Mouse (Mus musculus) gastrocnemius, postnatal 36 days (tissue): ENCODE results near the gene Ireb2. TPM values are rescaled to one million over a fixed set of nuclear protein-coding genes. Genes with fewer than 3 reads are reported as not detected.
A peak's percentile ranks its signal among the peaks of the same experiment; 100 is the strongest.
"Not testable (repeated sequence)": the region's sequence is repeated elsewhere in the genome, so short reads cannot be mapped to it uniquely, and the experiment has no call there.

Experiments used
- DNase-seq, 2 experiments: peaks; one replicate each; pipeline ENCODE4 v3.0.0; 2022
- intact Hi-C: fragments of 180-260 bp; cut with DNase I; formaldehyde crosslinking; loops from one replicate; pipeline ENCODE4 v1.15.1; 2025
- total RNA-seq, 2 experiments: library from RNA; stranded (reverse); gene quantifications; 2 replicates each; pipeline ENCODE4 v1.2.3; 2021

Ireb2 gene
- total RNA-seq, 2 experiments from 2014 or later = 18.8 to 21.8 TPM

DNA sequence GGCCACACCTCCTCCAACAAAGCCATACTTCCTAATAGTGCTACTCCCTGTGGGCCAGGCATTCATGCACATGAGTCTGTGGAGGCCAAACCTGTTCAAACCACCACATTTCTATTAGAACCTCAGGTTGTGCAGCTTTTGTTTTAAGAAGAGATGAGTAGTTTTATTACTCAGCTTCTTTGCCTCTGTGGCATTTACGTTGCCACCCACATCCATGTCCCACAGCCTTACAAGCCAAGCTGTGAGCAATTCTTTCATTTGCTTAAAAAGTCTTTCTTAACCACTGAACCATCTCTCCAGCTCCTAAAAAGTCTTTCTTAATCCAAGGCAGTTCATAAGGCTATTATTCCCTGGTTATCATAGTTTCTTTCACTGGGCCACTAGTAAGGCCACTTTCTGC is 15.2 kb downstream of the Ireb2 start:
- no peak for DNase-seq
- intact Hi-C loops = no loop called here

DNA sequence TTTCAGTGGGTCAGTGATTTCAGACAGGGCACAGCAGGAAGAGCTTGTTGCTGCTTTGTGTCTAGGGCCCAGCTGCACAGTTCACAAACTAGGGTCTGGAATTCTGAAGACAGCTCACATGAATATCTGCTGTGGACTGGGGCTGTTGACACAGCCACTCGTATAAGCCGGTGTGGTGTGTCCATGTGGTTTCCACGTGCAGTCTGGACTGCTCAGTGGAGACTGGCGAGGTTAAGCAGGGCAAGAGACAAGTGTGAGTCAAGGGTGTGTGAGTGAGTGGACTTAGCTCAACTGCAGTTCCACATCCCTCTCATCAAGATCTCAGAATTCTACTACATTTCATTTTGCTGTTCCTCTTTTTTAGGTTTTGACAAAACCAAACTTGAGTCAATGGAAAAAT is 28.5 kb downstream of the Ireb2 start:
- no peak for DNase-seq
- intact Hi-C loops = no loop called here

DNA sequence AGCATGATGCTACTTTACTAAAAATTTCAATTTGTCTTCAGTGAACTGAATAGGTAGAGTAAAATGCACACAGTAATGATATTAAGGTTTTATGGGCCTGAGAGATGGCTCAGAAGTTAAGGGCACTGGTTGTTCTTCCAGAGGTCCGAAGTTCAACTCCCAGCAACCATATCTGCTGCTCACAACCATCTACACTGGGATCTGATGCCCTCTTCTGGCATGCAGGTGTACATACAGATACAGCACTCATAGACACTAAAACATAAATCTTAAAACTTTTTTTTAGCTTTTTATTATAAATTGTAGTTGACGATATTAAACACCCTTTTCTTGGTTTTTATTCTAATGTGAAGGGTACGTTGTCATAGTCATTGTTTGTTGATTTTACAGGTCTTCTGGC is 33.5 kb downstream of the Ireb2 start:
- no peak for DNase-seq
- intact Hi-C loops = no loop called here

DNA sequence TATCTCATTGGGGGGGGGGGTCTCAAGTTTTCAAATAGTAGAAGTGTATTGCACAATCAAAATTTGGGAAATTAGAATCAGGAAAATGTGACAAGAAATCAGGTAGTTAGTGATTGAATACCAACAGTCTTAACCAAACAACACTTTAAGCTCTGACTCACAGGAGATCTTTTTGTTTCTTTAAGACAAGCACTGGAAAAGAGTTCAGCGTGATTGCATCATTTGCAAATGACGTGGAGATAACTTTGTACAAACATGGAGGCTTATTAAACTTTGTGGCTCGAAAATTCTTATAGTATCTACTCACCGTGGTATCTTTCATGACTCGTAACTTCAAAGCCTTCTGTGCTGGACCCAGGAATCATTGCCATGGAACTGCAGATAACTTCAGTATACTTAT is 45.9 kb downstream of the Ireb2 start:
- intact Hi-C loops = no loop called here
- DNase-seq = no peak

DNA sequence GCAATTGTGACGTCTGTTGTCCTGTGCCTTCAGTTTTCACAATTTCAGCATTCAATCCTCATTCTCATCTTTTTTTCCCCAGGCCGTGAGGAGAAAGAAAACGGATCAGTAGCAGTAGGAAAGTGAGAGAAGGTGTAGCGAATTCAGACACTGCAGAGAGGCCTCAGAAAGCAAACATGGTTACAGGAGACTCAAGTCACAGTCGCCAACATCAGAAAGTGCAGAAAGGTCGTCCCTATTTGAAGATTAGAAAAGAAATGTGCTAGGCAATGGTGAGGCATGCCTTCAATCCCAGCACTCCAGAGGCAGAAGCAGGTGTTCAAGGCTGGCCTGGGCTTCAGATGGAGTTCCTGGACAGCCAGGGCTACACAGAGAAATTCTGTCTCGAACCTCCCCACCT is 52.0 kb downstream of the Ireb2 start:
- intact Hi-C loops = loop anchor here (5.0 kb wide), 1 partner anchor 37 kb away; the partner anchor contains the start of genes AY074887 and Psma4
- no peak for DNase-seq

DNA sequence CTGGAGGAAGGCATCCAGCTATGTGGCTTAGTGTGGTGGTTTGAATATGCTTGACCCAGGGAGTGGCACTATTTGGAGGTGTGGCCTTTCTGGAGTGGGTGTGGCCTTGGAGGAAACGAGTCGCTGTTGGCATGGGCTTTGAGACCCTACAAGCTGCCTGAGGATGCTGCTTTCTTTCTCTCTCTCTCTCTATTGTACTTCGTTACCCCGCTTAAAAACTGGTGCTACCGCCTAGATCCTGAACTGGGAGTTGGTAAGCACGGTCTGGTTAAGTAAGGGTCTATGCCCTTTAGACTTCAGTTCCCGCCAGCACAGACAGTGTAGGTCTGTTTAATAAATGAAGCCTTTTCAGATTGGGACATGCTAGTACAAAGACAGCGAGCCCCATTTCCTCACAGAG is 52.8 kb downstream of the Ireb2 start:
- DNase-seq = no peak
- intact Hi-C loops = loop anchor here (5.0 kb wide), 1 partner anchor 36 kb away; the partner anchor contains the start of genes AY074887 and Psma4

DNA sequence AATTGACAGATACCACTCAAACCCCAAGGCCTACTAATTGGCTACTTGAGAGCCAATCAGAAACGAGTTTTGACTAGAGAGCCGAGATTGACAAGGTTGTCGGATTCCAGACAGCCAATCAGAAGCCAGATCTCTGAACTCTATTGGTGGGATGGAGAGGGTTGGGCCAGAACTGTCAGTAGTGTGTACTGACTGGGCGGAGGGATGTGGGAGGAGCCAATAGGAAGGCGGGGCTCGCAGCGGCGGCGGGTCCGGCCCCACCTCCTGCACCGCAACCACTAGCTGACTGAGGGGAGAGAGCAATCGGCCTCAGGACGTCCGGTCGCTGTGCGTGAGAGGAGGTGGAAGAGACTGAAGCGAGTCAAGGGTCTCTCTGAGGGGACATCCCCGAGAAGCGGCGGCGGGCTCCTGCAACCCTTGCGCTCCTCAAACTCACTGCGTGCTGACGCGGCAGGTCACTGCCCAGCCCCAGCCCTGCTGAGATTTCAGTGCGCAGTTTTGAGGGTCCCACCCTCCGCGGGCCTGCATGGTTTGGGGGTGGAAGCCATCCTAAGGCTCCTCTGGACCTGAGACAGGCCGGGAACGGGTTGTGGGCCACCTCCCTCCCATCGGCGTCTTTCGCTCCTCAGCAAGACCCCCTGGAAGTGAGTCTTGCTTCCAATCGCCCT is 53.6 kb downstream of the Ireb2 start, which contains the start of gene Hykk:
Hykk (plus strand) TSS at position 274 of the 668 bp plus-strand sequence.
- peak; percentile 79 to 85 for DNase-seq

DNA sequence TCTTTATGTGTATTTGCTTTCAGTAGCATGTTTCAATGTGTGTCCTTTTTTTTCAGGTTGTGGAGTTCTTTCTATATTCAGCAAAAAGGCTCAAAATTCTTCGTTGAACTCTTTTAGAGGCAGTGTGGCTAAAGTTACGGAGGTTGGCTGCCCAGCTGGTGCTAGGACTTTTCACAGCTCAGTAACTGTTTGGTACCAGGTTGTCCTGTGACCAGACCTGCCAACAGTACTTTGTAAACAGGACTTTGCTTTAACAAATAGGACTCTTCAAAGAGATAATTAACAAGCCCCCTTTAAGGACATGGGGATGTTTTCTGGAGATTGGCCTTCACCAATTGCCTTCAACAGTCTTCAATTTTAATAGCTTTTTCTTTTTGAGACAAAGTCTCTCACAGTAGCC is 54.6 kb downstream of the Ireb2 start:
- no peak for DNase-seq

More for the DNA sequence above, 53.6 kb downstream of the Ireb2 start, which contains the start of gene Hykk:
- intact Hi-C loops = loop anchor here (5.0 kb wide), 1 partner anchor 35 kb away; the partner anchor contains the start of genes AY074887 and Psma4

DNA sequence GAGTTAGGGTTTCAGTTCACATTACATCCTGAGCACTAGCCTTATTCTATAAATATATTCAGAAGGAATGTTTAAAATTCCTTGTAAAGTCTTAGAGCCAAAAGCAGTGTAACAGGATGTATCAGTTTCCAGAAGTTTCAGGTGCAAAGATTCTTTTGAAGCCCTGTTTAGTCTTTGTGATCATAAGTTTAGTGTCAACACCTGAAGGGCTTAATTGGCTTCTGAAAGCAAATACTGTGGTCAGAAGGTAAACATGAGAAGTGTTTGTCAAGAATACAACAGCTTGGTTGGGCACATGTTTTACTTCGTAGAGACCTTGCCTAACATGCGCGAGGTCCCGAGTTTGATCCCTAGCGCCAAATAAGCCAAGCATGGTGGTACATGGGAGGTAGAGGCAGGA is 55.2 kb downstream of the Ireb2 start:
- intact Hi-C loops = loop anchor here (5.0 kb wide), 1 partner anchor 34 kb away; the partner anchor contains the start of genes AY074887 and Psma4
- DNase-seq = no peak

More for the DNA sequence above, 54.6 kb downstream of the Ireb2 start:
- intact Hi-C loops = loop anchor here (5.0 kb wide), 1 partner anchor 34 kb away; the partner anchor contains the start of genes AY074887 and Psma4

DNA sequence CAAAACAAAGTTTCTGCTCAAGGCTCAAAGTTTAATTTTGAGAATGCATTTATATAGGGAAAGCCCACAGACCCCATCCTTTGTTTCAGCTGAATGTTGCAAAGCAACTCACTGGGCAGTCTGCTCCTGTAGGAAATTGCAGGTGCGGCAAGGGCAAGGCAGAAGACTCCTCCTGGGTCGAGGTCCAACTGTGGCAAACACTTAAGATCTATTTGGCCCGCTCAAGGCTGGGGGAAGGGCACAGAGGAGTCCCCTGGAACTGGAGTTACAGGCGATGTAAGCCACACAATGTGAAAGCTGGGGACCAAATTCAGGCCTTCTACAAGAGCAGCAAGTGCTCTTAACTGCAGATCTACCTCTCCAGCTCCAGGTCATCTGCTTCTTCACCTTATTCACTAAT is 56.4 kb downstream of the Ireb2 start:
- intact Hi-C loops = loop anchor here (5.0 kb wide), 1 partner anchor 32 kb away; the partner anchor contains the start of genes AY074887 and Psma4
- no peak for DNase-seq

DNA sequence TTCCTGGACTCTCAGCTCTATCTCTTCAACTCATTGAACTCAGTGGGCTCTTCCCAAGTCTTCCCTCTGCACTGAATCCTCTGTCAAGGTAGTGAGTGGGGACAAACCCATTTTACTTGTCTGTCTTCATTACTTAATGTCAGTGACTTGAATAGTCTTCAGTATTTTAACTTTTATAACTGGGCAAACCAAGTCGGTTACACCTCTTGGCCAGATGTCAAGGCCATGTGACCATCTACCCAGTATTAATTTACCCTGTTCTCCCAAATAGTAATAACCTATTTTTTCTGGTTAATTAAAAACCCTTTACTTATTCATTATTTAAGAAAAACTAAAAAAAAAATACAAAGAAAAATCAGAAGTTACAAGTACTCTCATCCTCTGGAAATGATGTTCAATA is 67.2 kb downstream of the Ireb2 start:
- intact Hi-C loops = no loop called here

DNA sequence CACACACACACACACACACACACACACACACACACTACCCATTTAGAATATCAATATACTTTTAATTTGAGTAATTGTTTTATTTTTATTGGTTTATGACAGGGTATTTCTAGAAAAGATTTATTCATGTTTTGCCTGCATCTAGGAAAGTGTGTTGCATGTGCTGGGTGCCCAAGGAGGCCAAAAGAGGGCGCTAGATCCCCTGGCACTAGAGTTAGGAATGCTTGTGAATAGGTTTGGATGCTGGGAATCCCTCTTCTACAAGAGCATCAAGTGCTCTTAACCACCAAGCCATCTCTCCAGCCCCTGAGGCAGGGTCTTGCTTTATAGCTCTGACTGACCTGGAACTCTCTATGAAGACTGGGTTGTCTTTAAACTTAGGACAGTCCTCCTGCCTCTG is 68.2 kb downstream of the Ireb2 start:
- no peak for DNase-seq
- intact Hi-C loops = no loop called here

More for the DNA sequence above, 67.2 kb downstream of the Ireb2 start:
- DNase-seq = no peak

DNA sequence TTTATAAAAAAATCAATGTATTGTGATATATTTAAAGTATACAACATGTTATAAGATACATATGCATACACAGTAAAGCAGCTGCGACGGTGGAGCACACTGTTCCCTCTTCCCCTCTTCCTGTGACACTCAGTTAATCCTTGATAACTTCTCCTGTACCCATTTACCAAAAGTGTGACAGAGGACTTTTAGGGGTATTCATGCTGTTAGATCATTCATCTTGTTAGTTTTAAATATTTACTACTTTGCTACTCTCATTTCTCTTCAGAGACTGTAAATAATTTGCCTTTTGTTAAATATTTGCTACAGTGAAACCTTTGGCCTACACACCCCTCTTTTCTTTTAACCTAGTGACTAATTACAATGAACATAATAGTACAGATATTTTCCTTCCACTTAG is 68.8 kb downstream of the Ireb2 start:
- DNase-seq = no peak
- intact Hi-C loops = no loop called here

DNA sequence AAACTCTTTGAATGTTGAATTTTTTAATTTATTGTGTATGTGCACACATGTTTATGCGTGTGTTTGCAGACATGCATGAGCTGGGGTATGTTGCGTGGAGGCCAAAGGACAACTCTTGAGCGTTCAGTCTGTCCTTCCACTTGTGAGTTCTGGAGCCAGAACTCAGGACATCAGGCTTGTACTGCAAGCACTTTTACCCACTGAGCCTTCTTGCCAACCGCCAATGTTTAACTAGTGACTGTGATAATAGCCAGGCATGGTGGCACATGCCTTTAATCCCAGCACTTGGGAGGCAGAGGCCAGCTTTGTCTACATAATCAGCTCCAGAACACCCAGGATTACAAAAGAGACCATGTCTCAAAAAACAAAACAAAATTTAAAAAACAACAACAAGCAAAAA is 78.5 kb downstream of the Ireb2 start:
- intact Hi-C loops = no loop called here

DNA sequence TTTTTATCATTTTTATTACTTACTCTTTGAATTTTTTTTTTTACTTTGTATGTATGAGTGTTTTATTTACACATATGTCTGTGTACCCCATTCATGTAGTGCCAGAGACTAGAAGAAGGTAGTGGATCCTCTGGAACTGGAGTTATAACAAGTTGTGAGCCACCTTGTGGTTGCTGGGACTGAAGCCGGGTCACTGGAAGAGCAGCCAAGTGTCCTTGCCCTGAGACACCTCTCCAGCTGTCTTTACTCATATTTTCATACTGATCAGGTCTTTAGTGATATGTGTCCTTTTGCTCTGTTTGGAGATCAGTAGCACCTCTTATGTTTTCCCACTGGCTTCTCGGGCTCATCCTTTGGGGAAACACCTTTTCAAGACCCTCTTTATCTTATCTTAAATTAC is 80.9 kb downstream of the Ireb2 start:
- DNase-seq = no peak
- intact Hi-C loops = no loop called here

More for the DNA sequence above, 78.5 kb downstream of the Ireb2 start:
- DNase-seq = no peak

DNA sequence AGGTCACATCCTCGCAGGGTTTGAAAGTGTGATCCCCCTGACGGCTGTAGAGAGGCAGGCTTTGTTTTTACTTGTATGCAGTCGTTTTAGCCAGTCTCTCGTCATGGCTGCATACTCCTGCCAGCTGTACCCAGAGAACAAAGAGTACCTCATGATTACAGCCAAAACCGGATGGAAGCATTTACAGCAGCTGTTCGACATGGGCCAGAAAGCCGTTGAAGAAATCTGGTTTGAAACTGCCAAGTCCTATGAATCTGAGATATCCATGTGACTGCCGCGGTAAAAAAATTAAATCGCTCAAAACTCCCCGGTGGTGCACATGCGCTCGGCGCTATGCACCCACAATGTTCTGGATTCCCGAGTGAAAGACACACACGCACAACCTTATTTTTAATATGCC is 82.7 kb downstream of the Ireb2 start:
- intact Hi-C loops = no loop called here
- no peak for DNase-seq

DNA sequence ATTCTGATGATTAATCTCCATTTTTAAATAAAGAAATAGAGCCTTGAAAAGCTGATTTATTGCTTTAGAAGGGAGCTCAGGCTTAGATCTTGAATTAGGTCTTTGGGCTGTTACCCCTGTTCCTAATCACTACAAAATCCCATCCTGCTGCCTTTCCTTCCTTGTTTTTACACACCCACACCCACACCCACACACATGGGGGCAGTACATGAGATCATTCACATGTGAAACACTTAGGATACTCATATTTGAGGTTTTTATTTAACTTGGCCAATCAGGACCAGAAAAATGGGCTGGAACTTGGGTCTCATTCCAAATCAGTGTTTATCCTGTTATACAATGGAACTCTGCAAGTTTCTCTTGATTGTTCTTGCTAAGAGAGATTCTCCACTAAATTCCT is 85.9 kb downstream of the Ireb2 start:
- DNase-seq = no peak
- intact Hi-C loops = no loop called here

DNA sequence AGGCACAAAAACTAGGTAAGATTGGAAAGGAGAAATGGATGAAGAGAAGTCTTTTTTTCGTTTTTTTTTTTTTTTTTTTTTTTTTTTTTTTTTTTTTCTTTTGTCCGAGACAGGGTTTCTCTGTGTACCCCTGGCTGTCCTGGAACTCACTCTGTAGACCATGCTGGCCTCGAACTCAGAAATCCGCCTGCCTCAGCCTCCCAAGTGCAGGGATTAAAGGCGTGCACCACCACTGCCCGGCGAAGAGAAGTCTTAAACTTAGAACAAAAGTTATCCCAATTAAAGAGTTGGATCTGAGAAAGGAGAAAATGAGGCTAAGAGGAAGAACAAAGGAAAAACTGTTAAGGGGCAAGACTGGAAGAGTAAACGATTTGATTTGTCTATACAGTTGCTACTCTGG is 86.6 kb downstream of the Ireb2 start:
- intact Hi-C loops = loop anchor here (5.0 kb wide), 1 partner anchor 33 kb away; the partner anchor contains the start of gene Hykk
- DNase-seq = not testable (repeated sequence)

DNA sequence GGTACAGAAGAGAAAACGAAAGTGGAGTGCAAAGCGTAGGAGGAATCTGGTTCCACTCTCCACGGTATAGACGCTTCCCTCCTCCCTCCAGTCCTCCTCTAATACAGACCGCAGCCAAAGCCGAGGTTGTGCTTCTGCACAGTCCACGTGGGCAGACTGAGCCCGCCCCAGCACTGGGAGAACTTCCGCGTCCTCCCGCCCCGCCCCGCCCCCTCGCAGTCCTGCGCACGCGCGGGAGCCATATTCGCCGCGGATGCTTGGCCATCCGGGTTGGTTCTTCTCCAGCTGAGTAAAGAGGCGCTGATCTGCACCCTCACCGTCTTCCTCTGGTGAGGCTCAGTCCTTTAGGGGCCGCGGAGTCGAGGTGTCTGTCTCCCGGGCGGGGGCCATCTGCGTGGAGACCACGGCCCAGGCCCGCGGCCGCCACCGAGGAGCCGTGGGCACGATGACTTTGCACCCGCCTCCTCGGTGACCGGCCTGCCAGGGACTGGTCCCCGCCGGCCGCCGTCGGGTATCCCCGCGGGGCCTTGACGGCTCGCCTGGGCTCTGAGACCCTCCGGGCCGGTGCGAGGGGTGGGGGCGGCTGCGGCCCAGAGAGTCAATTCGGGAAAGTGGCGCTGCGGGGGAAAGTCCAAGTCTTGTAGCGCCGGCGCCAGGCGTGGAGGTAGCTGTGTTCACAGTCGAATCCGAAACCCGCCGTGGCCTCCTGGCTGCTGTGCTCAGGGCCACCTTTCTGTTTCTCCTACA is 87.2 kb downstream of the Ireb2 start, which contains the start of the genes Psma4 and AY074887:
Psma4 (plus strand) TSS at position 216 of the 747 bp plus-strand sequence.
AY074887 (minus strand) TSS at position 424 of the 747 bp plus-strand sequence.
- intact Hi-C loops = loop anchor here (5.0 kb wide), 1 partner anchor 33 kb away; the partner anchor contains the start of gene Hykk
- peak; percentile 88 to 89 for DNase-seq

DNA sequence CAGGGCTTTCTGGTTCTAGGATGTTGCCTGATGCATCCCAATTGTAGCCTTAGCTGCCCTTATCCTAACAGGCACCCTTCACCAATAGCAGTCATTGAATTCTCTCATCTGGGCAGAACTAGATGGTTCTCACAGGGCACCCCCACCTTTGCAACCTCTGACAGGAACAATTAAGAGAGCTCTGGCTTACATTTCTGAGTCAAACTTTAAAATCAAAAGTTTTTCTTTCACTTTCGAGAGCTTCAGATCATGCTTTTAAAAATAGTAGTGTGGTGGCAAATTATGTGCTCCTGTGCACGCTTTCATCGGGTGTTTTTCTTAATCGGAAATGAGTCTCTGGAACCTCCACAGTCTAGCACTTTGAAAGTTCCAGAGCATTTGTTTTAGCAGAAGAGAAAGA is 97.5 kb downstream of the Ireb2 start:
- intact Hi-C loops = no loop called here
- DNase-seq = no peak
